Mouse (Mus musculus) liver, adult 2 months (tissue): ENCODE results near the gene Wdr44.

ENCODE experiments used
- CTCF ChIP-seq: fragments of 200-500 bp; IDR thresholded peaks from 2 replicates; pipeline ENCODE4 v1.5.1; 2011; ENCODE audit warnings: low read depth, low read length, control low read depth
- POLR2A ChIP-seq: fragments of 200-500 bp; IDR thresholded peaks from 2 replicates; pipeline ENCODE4 v1.6.1; 2011; ENCODE audit warnings: low read length, control low read depth; ENCODE audit not compliant: insufficient read depth; ENCODE audit errors: extremely low read depth

GRCm38 (mm10) chrX:23767849-23768248 is 75.0 kb downstream of the Wdr44 start:
- TF ChIP-seq POLR2A (no peak), CTCF (no peak)
